Comparison of ENCODE assay signal across 12 mouse cellular contexts in genomic region chr4:150164875-150165274, GRCm38 (mm10). TPM values are rescaled to one million over a fixed set of nuclear protein-coding genes. Genes with fewer than 3 reads are reported as not detected.
DNase-seq lines count a peak whose midpoint lies in the region; ATAC-seq lines count a peak whose summit lies in the region.
"Had no signal": no experiment of that assay in that cellular context is flagged by ENCODE, and none has a peak within 500 bp of the region (broad histone marks: within the 10 kb centered on the region; RNA-seq: fewer than 3 reads in every experiment).

No protein-coding gene starts in this region.

- no peak overlapping the region for H3K4me3 ChIP-seq in kidney, embryonic 16.5 days (ENCODE audit: low read length)
- H3K4me3 ChIP-seq in stomach, embryonic 16.5 days (replicated peaks; ENCODE audit: low read length): no peak overlapping the region
- H3K4me3 ChIP-seq: embryonic facial prominence, embryonic 12.5 days; midbrain, embryonic 13.5 days had no signal

- H3K27me3 ChIP-seq in kidney, embryonic 16.5 days (ENCODE audit: insufficient read depth, low read length): no peaks in the 10 kb centered on the region
- H3K27me3 ChIP-seq in stomach, embryonic 16.5 days (ENCODE audit: control insufficient read depth, insufficient read depth, low read length): no peaks in the 10 kb centered on the region
- H3K27me3 ChIP-seq: embryonic facial prominence, embryonic 12.5 days; midbrain, embryonic 13.5 days had no signal

- H3K4me2 ChIP-seq in kidney, embryonic 16.5 days (replicated peaks; ENCODE audit: low read depth, low read length): peak overlapping the region; percentile 18; the same call in 1 of the 2 replicates
- peak overlapping the region; percentile 41 for H3K4me2 ChIP-seq in stomach, embryonic 16.5 days (ENCODE audit: low read depth, low read length)
- H3K4me2 ChIP-seq: embryonic facial prominence, embryonic 12.5 days; midbrain, embryonic 13.5 days had no signal

- no peak overlapping the region for H3K27ac ChIP-seq in kidney, embryonic 16.5 days (ENCODE audit: low read length)
- no peak overlapping the region for H3K27ac ChIP-seq in stomach, embryonic 16.5 days (ENCODE audit: low read length)
- H3K27ac ChIP-seq: embryonic facial prominence, embryonic 12.5 days; kidney, postnatal 0 days; midbrain, embryonic 13.5 days had no signal

- WGBS in kidney, embryonic 16.5 days: 34% methylated on average over 13 of the region's 13 CpGs
- WGBS in stomach, embryonic 16.5 days: 33% methylated on average over 13 of the region's 13 CpGs

- H3K4me1 ChIP-seq in kidney, embryonic 16.5 days (ENCODE audit: insufficient read depth, low read length): no peaks in the 10 kb centered on the region
- H3K4me1 ChIP-seq in stomach, embryonic 16.5 days (ENCODE audit: control insufficient read depth, insufficient read depth, low read length): no peaks in the 10 kb centered on the region
- H3K4me1 ChIP-seq: embryonic facial prominence, embryonic 12.5 days; midbrain, embryonic 13.5 days had no signal

- no peak overlapping the region for H3K9ac ChIP-seq in kidney, embryonic 16.5 days (replicated peaks; ENCODE audit: low read length)
- H3K9ac ChIP-seq in stomach, embryonic 16.5 days (ENCODE audit: low read length): no peak overlapping the region
- H3K9ac ChIP-seq: embryonic facial prominence, embryonic 12.5 days; midbrain, embryonic 13.5 days had no signal

- no peaks in the 10 kb centered on the region for H3K36me3 ChIP-seq in kidney, embryonic 16.5 days (ENCODE audit: insufficient read depth, low read length)
- H3K36me3 ChIP-seq in stomach, embryonic 16.5 days (ENCODE audit: control insufficient read depth, insufficient read depth, low read length): no peaks in the 10 kb centered on the region
- H3K36me3 ChIP-seq: embryonic facial prominence, embryonic 12.5 days; midbrain, embryonic 13.5 days had no signal

- peak; percentile 27; the same call in 1 of the 2 replicates for ATAC-seq in kidney, embryonic 16.5 days (ENCODE audit: low FRiP score, low TSS enrichment)
- no peak for ATAC-seq in stomach, embryonic 16.5 days (ENCODE audit: insufficient read depth, low FRiP score)
- ATAC-seq: midbrain, embryonic 13.5 days had no signal

- DNase-seq in kidney, adult 18-20 months: no peak
- peak; percentile 30 for DNase-seq in embryo, embryonic 9.5 days (ENCODE audit: extremely low spot score)
- DNase-seq in liver: peak; percentile 47
- DNase-seq in gastrocnemius, postnatal 25 days: no peak
- DNase-seq in layer of hippocampus, postnatal 25 days (ENCODE audit: extremely low spot score in 1 of 2, low spot score in 1 of 2): no peak
- DNase-seq: heart, postnatal 14 days had no signal

- peaks cover 10% of the 10 kb centered on the region; the same call in 1 of the 2 replicates for H3K9me3 ChIP-seq in kidney, embryonic 16.5 days (ENCODE audit: low read length)
- H3K9me3 ChIP-seq in stomach, embryonic 16.5 days (replicated peaks; ENCODE audit: control insufficient read depth, low read length): no peaks in the 10 kb centered on the region
- H3K9me3 ChIP-seq: embryonic facial prominence, embryonic 12.5 days had no signal

RNA-seq across cellular contexts. Expression of gene Slc2a7, which starts 16.1 kb away (rescaled TPM):
- polyA plus RNA-seq in kidney, embryonic 16.5 days (2015; fragmentation: Nextera tagmentation; extraction: Ambion mirVana): not detected in 2 replicates
- polyA plus RNA-seq in stomach, embryonic 16.5 days (2015; fragmentation: Nextera tagmentation; extraction: Ambion mirVana): 0.14 TPM in 1 of 2 replicates, not detected in the other
- total RNA-seq in gastrocnemius, postnatal 25 days (2021): not detected
- total RNA-seq in layer of hippocampus, postnatal 25 days (2021): not detected
- total RNA-seq: heart, postnatal 14 days had no signal
- polyA plus RNA-seq: embryonic facial prominence, embryonic 12.5 days; frontal cortex, adult 2 months; kidney, postnatal 0 days; midbrain, embryonic 13.5 days had no signal

RNA-seq across cellular contexts. Expression of gene Car6, which starts 36.3 kb away (rescaled TPM):
- polyA plus RNA-seq in kidney, embryonic 16.5 days (2015; fragmentation: Nextera tagmentation; extraction: Ambion mirVana): 0.29 TPM in 1 of 2 replicates, not detected in the other
- not detected in 2 replicates for polyA plus RNA-seq in stomach, embryonic 16.5 days (2015; fragmentation: Nextera tagmentation; extraction: Ambion mirVana)
- total RNA-seq in gastrocnemius, postnatal 25 days (2021): not detected
- total RNA-seq in layer of hippocampus, postnatal 25 days (2021): not detected
- total RNA-seq: heart, postnatal 14 days had no signal
- polyA plus RNA-seq: frontal cortex, adult 2 months; kidney, postnatal 0 days; midbrain, embryonic 13.5 days had no signal

RNA-seq across cellular contexts. Expression of gene Slc2a5, which starts 45.8 kb away (rescaled TPM):
- 2.2 and 2.5 TPM in 2 replicates for polyA plus RNA-seq in kidney, embryonic 16.5 days (2015; fragmentation: Nextera tagmentation; extraction: Ambion mirVana)
- polyA plus RNA-seq in stomach, embryonic 16.5 days (2015; fragmentation: Nextera tagmentation; extraction: Ambion mirVana): 1.00 and 1.8 TPM in 2 replicates
- under 1 TPM in 1 of 2 experiments, not detected in 1; 0.54 TPM for total RNA-seq in gastrocnemius, postnatal 25 days (2021)
- 1 to 10 TPM; 4.9 to 5.8 TPM for total RNA-seq in layer of hippocampus, postnatal 25 days (2021)

Comparison
In these comparisons a context has a peak if more than half of its experiments do, and no peak if none do; other contexts are left out.
1. DNase-seq: peak in embryo, embryonic 9.5 days (single experiment) and liver (single experiment); none in kidney, adult 18-20 months (single experiment), gastrocnemius, postnatal 25 days (single experiment) and layer of hippocampus, postnatal 25 days (0 of 2).